Mouse (Mus musculus): ENCODE data around the gene Upp1. TPM values are rescaled to one million over a fixed set of nuclear protein-coding genes. Genes with fewer than 3 reads are reported as not detected.
A peak's percentile ranks its signal among the peaks of the same experiment; 100 is the strongest.

The Upp1 gene
- 2.7 and 3.2 TPM in 2 replicates for polyA plus RNA-seq (2015; fragmentation: Nextera tagmentation; extraction: Ambion mirVana)

GRCm38 (mm10) chr11:9118050-9118420, at the start of gene Upp1:
TSS of gene Upp1 (plus strand) at chr11:9118103.
- WGBS: 1% methylated on average over 7 of the region's 7 CpGs
- H3K36me3 ChIP-seq (ENCODE audit: poor library complexity, severe bottlenecking): no peaks in the 10 kb centered on the region
- peaks cover 27% of the 10 kb centered on the region for H3K4me1 ChIP-seq
- H3K9me3 ChIP-seq (replicated peaks): no peaks in the 10 kb centered on the region
- peak within 1 kb of the TSS; percentile 46 for H3K4me3 ChIP-seq
- H3K9ac ChIP-seq: peak within 1 kb of the TSS; percentile 45
- H3K27ac ChIP-seq: no peak within 1 kb of the TSS
- H3K4me2 ChIP-seq: peak within 1 kb of the TSS; percentile 96
- ATAC-seq: 0 out of 2 replicates have a peak, but pooled peaks have one; percentile 3
- H3K27me3 ChIP-seq: peaks cover 55% of the 10 kb centered on the region

GRCm38 (mm10) chr11:9076444-9076843, 41.5 kb upstream of the Upp1 start:
- no peaks in the 10 kb centered on the region for H3K27me3 ChIP-seq
- H3K9ac ChIP-seq: no peak overlapping the region
- H3K4me3 ChIP-seq: no peak overlapping the region
- no peak overlapping the region for H3K4me2 ChIP-seq
- no peak for ATAC-seq
- H3K9me3 ChIP-seq (replicated peaks): no peaks in the 10 kb centered on the region
- H3K27ac ChIP-seq: no peak overlapping the region
- H3K36me3 ChIP-seq (ENCODE audit: poor library complexity, severe bottlenecking): no peaks in the 10 kb centered on the region
- no peaks in the 10 kb centered on the region for H3K4me1 ChIP-seq
- WGBS: 85% methylated on average over 3 of the region's 3 CpGs

GRCm38 (mm10) chr11:9113189-9113588, 4.7 kb upstream of the Upp1 start:
- H3K9me3 ChIP-seq (replicated peaks): no peaks in the 10 kb centered on the region
- ATAC-seq: no peak
- peaks cover 35% of the 10 kb centered on the region for H3K27me3 ChIP-seq
- H3K36me3 ChIP-seq (ENCODE audit: poor library complexity, severe bottlenecking): no peaks in the 10 kb centered on the region
- H3K4me3 ChIP-seq: no peak overlapping the region
- peaks cover 11% of the 10 kb centered on the region for H3K4me1 ChIP-seq
- H3K27ac ChIP-seq: no peak overlapping the region
- H3K4me2 ChIP-seq: no peak overlapping the region
- no peak overlapping the region for H3K9ac ChIP-seq
- WGBS: 77% methylated on average over 2 of the region's 2 CpGs

DNA sequence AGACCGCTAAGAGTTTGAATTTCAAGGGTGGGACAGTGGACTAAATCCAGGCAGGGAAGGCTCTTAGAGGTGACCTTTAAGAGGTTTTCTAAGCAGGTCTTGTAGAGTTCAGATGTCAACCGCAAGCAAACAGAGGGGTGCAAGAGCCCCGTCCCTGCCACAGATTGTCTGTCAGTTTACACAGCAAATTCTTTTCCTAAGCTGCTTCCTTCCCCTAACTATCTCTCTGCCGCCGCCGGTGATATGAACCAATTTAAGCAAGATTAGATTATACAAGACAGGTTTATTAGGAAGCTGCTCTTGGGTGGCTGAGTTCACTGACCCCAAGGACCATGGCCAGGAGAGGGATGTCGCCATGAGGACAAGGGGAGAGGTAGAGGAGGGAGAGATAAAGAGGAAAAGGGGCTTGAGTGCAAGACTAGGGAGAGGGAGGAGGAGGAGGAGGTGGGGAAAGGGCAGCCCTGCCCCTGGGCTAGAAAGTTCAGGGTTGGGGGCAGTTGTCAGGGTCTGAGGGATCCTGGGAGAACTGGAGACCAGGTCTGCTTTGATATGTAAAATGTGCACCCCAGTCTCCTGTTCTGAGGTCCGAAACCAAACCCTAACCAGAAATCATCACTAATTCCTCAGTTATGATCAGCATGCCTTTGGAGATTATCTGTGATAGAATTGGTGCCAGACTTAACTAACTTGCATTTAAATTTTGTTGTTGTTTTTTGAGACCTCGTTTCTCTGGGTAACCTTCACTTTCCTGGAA, 2.4 kb upstream of the Upp1 start:
- H3K4me2 ChIP-seq: peak overlapping the region; percentile 33
- no peak overlapping the region for H3K27ac ChIP-seq
- H3K27me3 ChIP-seq: peaks cover 52% of the 10 kb centered on the region
- no peak overlapping the region for H3K9ac ChIP-seq
- H3K4me3 ChIP-seq: no peak overlapping the region
- H3K4me1 ChIP-seq: peaks cover 27% of the 10 kb centered on the region
- H3K36me3 ChIP-seq (ENCODE audit: poor library complexity, severe bottlenecking): no peaks in the 10 kb centered on the region
- WGBS: 17% methylated on average over 9 of the region's 9 CpGs
- ATAC-seq: no peak
- H3K9me3 ChIP-seq (replicated peaks): no peaks in the 10 kb centered on the region

DNA sequence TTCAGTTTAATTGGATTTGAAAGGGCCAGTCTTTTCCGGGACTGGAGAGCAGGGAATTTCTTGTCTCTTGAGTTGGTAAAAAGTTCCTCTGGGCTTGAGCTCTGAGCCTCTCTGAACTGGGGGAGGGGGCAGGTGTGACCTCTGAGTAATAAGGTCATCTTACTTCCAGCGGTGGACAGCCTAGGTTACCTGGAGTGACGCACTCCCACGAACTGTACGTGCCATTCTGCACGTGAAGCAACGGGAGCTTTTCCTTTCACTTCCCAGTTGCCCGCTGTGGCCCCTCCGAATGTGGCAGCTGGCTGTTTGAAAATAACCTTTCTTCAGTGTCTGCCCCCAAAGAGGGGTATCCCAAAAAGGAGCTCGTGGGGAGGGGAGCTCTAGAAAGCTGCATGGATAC, 1.8 kb upstream of the Upp1 start:
- peaks cover 55% of the 10 kb centered on the region for H3K27me3 ChIP-seq
- H3K4me3 ChIP-seq: no peak overlapping the region

DNA sequence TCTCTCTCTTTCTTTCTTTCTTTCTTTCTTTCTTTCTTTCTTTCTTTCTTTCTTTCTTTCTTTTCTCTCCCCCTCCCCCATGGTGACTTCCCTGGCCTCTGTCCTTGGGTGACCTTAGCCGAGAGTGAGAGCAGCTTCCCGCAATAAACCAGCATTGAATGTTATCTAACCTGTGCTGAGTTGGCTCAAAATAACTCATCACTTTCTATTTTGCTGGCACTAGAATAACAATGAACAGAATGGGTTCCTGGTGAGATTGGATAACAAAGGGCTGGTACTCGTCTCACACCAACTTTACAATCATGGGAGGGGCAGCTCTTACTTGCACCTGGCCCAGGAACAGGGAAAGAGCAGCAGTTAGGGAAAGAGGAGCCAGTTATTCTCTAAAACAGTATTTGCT, 987 bp upstream of the Upp1 start:
- no peak overlapping the region for H3K4me3 ChIP-seq
- no peak overlapping the region for H3K9ac ChIP-seq
- peaks cover 55% of the 10 kb centered on the region for H3K27me3 ChIP-seq
- 7% methylated on average over 3 of the region's 3 CpGs for WGBS
- H3K36me3 ChIP-seq (ENCODE audit: poor library complexity, severe bottlenecking): no peaks in the 10 kb centered on the region
- ATAC-seq: no peak
- no peak overlapping the region for H3K27ac ChIP-seq
- H3K4me2 ChIP-seq: peak overlapping the region; percentile 96; the same call in 1 of the 2 replicates
- no peaks in the 10 kb centered on the region for H3K9me3 ChIP-seq (replicated peaks)
- peaks cover 27% of the 10 kb centered on the region for H3K4me1 ChIP-seq

More for the DNA sequence above, 1.8 kb upstream of the Upp1 start:
- 1% methylated on average over 10 of the region's 10 CpGs for WGBS
- H3K9ac ChIP-seq: no peak overlapping the region
- H3K27ac ChIP-seq: no peak overlapping the region
- no peaks in the 10 kb centered on the region for H3K36me3 ChIP-seq (ENCODE audit: poor library complexity, severe bottlenecking)
- peaks cover 27% of the 10 kb centered on the region for H3K4me1 ChIP-seq
- H3K4me2 ChIP-seq: peak overlapping the region; percentile 33
- no peak for ATAC-seq
- no peaks in the 10 kb centered on the region for H3K9me3 ChIP-seq (replicated peaks)

- WGBS: 4% methylated on average over 13 of the region's 13 CpGs
- peaks cover 27% of the 10 kb centered on the region for H3K4me1 ChIP-seq
- peak overlapping the region; percentile 96 for H3K4me2 ChIP-seq
- peak; percentile 56 for ATAC-seq
- no peaks in the 10 kb centered on the region for H3K36me3 ChIP-seq (ENCODE audit: poor library complexity, severe bottlenecking)
- H3K27ac ChIP-seq: no peak overlapping the region
- no peak overlapping the region for H3K9ac ChIP-seq
- no peaks in the 10 kb centered on the region for H3K9me3 ChIP-seq (replicated peaks)
- peaks cover 55% of the 10 kb centered on the region for H3K27me3 ChIP-seq
- peak overlapping the region; percentile 46 for H3K4me3 ChIP-seq
Measured at GRCm38 (mm10) chr11:9117358-9118049, 399 bp upstream of the Upp1 start.

GRCm38 (mm10) chr11:9118421-9119121, 668 bp downstream of the Upp1 start:
- peaks cover 55% of the 10 kb centered on the region for H3K27me3 ChIP-seq
- WGBS: under 1% methylated on average over 40 of the region's 40 CpGs

GRCm38 (mm10) chr11:9119231-9120020, 1.5 kb downstream of the Upp1 start:
- H3K27ac ChIP-seq: no peak overlapping the region
- H3K36me3 ChIP-seq (ENCODE audit: poor library complexity, severe bottlenecking): no peaks in the 10 kb centered on the region
- peaks cover 27% of the 10 kb centered on the region for H3K4me1 ChIP-seq
- no peaks in the 10 kb centered on the region for H3K9me3 ChIP-seq (replicated peaks)
- H3K4me3 ChIP-seq: peak overlapping the region; percentile 46
- peak overlapping the region; percentile 45; the same call in 1 of the 2 replicates for H3K9ac ChIP-seq
- WGBS: 2% methylated on average over 22 of the region's 22 CpGs
- peaks cover 51% of the 10 kb centered on the region for H3K27me3 ChIP-seq
- peak overlapping the region; percentile 96 for H3K4me2 ChIP-seq
- ATAC-seq: peak; percentile 29; the same call in 1 of the 2 replicates

More at GRCm38 (mm10) chr11:9118421-9119121, 668 bp downstream of the Upp1 start:
- peak; percentile 45 for ATAC-seq
- Histone ChIP-seq H3K4me3 (peak overlapping the region; percentile 46), H3K4me2 (peak overlapping the region; percentile 96), H3K36me3 (ENCODE audit: poor library complexity, severe bottlenecking) (no peaks in the 10 kb centered on the region), H3K27ac (no peak overlapping the region), H3K4me1 (peaks cover 27% of the 10 kb centered on the region), H3K9ac (peak overlapping the region; percentile 45), H3K9me3 (replicated peaks) (no peaks in the 10 kb centered on the region)

GRCm38 (mm10) chr11:9122315-9122714, 4.4 kb downstream of the Upp1 start:
- no peak overlapping the region for H3K9ac ChIP-seq
- peaks cover 29% of the 10 kb centered on the region for H3K27me3 ChIP-seq
- peaks cover 24% of the 10 kb centered on the region for H3K4me1 ChIP-seq
- no peak overlapping the region for H3K27ac ChIP-seq
- WGBS: 78% methylated on average over 4 of the region's 4 CpGs
- no peak overlapping the region for H3K4me2 ChIP-seq
- no peak overlapping the region for H3K4me3 ChIP-seq
- no peaks in the 10 kb centered on the region for H3K36me3 ChIP-seq (ENCODE audit: poor library complexity, severe bottlenecking)
- no peak for ATAC-seq
- H3K9me3 ChIP-seq (replicated peaks): no peaks in the 10 kb centered on the region

DNA sequence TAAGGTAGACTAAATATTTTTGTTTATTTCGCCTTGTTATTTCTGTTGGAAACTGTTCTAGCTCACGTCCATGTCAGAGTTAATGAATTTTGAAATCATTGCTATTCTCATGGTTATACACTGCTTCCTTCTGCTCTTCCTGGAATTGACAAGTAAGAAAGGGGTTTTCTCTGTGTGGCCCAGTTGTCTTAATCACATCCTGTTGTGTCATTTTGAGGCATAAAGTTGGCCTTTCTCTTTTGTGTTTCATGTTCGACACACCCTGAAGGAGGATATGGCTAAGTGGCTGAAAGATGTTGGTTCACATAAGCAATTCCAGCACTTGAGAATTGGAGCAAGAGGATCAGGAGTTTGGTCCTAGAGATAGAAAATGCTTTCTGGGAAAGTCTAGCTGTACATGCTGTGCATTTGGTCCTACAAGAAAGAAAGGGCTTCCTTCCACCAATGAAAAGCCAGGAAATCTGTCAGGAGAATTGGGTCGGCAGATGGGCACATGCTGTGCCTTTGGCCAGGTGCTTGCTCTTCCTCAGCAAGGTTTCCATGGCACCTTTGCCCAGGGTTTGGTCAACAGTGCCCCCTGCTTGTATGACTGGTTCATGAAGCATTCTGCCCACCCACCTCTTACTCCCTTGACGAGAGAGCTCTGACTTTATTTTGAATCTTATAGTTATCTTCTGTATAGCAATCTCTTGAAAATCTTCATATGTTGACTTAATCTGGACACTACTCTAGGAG, 8.6 kb downstream of the Upp1 start:
- Histone ChIP-seq H3K4me2 (no peak overlapping the region), H3K9ac (no peak overlapping the region), H3K9me3 (replicated peaks) (no peaks in the 10 kb centered on the region), H3K27me3 (no peaks in the 10 kb centered on the region), H3K27ac (no peak overlapping the region), H3K36me3 (ENCODE audit: poor library complexity, severe bottlenecking) (no peaks in the 10 kb centered on the region), H3K4me3 (no peak overlapping the region), H3K4me1 (no peaks in the 10 kb centered on the region)
- ATAC-seq: no peak
- 76% methylated on average over 5 of the region's 5 CpGs for WGBS
